Mouse (Mus musculus) neural tube, embryonic 11.5 days (tissue): ENCODE results near the gene Slc16a12. TPM values are rescaled to one million over a fixed set of nuclear protein-coding genes. Genes with fewer than 3 reads are reported as not detected.
"Not testable (repeated sequence)": the region's sequence is repeated elsewhere in the genome, so short reads cannot be mapped to it uniquely, and the experiment has no call there.

Source experiments
- ATAC-seq: fragments of 200-750 bp; cut with Nextera tagmentation; 2 replicates; pipeline ENCODE4 v1.8.0; 2017; ENCODE audit warnings: moderate number of reproducible peaks, mild to moderate bottlenecking, moderate TSS enrichment, moderate library complexity; ENCODE audit not compliant: insufficient read depth, low FRiP score, low TSS enrichment
- DNase-seq: peaks from one replicate; pipeline ENCODE4 v3.0.0-alpha.2; 2015; ENCODE audit warnings: low spot score
- H3K27ac ChIP-seq: fragments of 300-500 bp; sonication (generic); 2 replicates; pipeline ENCODE4 v1.5.1; 2014; ENCODE audit warnings: low read depth, mild to moderate bottlenecking, low read length
- H3K27me3 ChIP-seq: fragments of 300-500 bp; sonication (generic); 2 replicates; pipeline ENCODE4 v1.6.1; 2014; ENCODE audit warnings: mild to moderate bottlenecking, low read length, mixed read lengths; ENCODE audit not compliant: control insufficient read depth, insufficient read depth
- H3K36me3 ChIP-seq: fragments of 300-500 bp; sonication (generic); 2 replicates; pipeline ENCODE4 v1.6.1; 2014; ENCODE audit warnings: mild to moderate bottlenecking, low read length, moderate library complexity, mixed read lengths; ENCODE audit not compliant: control insufficient read depth, insufficient read depth
- H3K4me1 ChIP-seq: fragments of 300-500 bp; sonication (generic); 2 replicates; pipeline ENCODE4 v1.6.1; 2014; ENCODE audit warnings: low read length, mixed read lengths; ENCODE audit not compliant: control insufficient read depth, insufficient read depth
- H3K4me2 ChIP-seq: fragments of 300-500 bp; sonication (generic); 2 replicates; pipeline ENCODE4 v1.6.1; 2014; ENCODE audit warnings: low read depth, mild to moderate bottlenecking, moderate library complexity
- H3K4me3 ChIP-seq: fragments of 300-500 bp; sonication (generic); 2 replicates; pipeline ENCODE4 v1.5.1; 2014; ENCODE audit warnings: low read depth, low read length
- H3K9ac ChIP-seq: fragments of 300-500 bp; sonication (generic); 2 replicates; pipeline ENCODE4 v1.6.1; 2014; ENCODE audit warnings: mild to moderate bottlenecking, low read length
- H3K9me3 ChIP-seq: fragments of 300-500 bp; sonication (generic); 2 replicates; pipeline ENCODE4 v1.6.1; 2016; ENCODE audit warnings: low read length; ENCODE audit not compliant: control insufficient read depth
- WGBS: fragments of 180-500 bp; shearing (Covaris S2); extraction: QIAGEN DNeasy Blood & Tissue Kit; methylation state at CpG from one replicate; pipeline ENCODE4 v1.1.7; 2014; 5-methylcytosine and 5-hydroxymethylcytosine counted together
- polyA plus RNA-seq: library from polyadenylated mRNA; unstranded; fragments of >200 nt; fragmentation: Nextera tagmentation; extraction: Ambion mirVana; gene quantifications from 2 replicates; pipeline ENCODE4 v1.2.1, GENCODE M21; 2014

The Slc16a12 gene
- polyA plus RNA-seq, 1 experiment from 2014 or later: 1.3 TPM

GRCm38 (mm10) chr19:34647630-34648029, 99.5 kb downstream of the Slc16a12 start:
- H3K4me1 ChIP-seq, H3K36me3 ChIP-seq, H3K27ac ChIP-seq, H3K9ac ChIP-seq, H3K4me2 ChIP-seq, H3K27me3 ChIP-seq, H3K9me3 ChIP-seq, H3K4me3 ChIP-seq, DNase-seq, ATAC-seq: not testable (repeated sequence)
- WGBS: 85% methylated on average over 7 of the region's 8 CpGs

GRCm38 (mm10) chr19:34642616-34643015, 104.5 kb downstream of the Slc16a12 start:
- 87% methylated on average over 5 of the region's 5 CpGs for WGBS
- H3K36me3 ChIP-seq: no peaks in the 10 kb centered on the region
- H3K27ac ChIP-seq: no peak overlapping the region

GRCm38 (mm10) chr19:34640623-34641022, 106.5 kb downstream of the Slc16a12 start, which contains the start of the genes Ifit1bl2 and Ifit1:
Gene Ifit1bl2, minus strand, starts transcription at chr19:34640743.
Gene Ifit1, plus strand, starts transcription at chr19:34640871.
- no peaks in the 10 kb centered on the region for H3K4me1 ChIP-seq
- no peaks in the 10 kb centered on the region for H3K9me3 ChIP-seq
- H3K9ac ChIP-seq: no peak within 1 kb of the TSS
- H3K27ac ChIP-seq: no peak within 1 kb of the TSS
- ATAC-seq: no peak
- no peak within 1 kb of the TSS for H3K4me2 ChIP-seq
- no peak within 1 kb of the TSS for H3K4me3 ChIP-seq
- H3K27me3 ChIP-seq: no peaks in the 10 kb centered on the region
- no peaks in the 10 kb centered on the region for H3K36me3 ChIP-seq
- 62% methylated on average over 4 of the region's 4 CpGs for WGBS
- no peak for DNase-seq

More at GRCm38 (mm10) chr19:34642616-34643015, 104.5 kb downstream of the Slc16a12 start:
- H3K4me1 ChIP-seq: no peaks in the 10 kb centered on the region
- no peak overlapping the region for H3K4me3 ChIP-seq
- H3K9ac ChIP-seq: no peak overlapping the region
- no peaks in the 10 kb centered on the region for H3K27me3 ChIP-seq
- H3K4me2 ChIP-seq: no peak overlapping the region
- ATAC-seq (no peak), DNase-seq (no peak)
- H3K9me3 ChIP-seq: no peaks in the 10 kb centered on the region

- no peaks in the 10 kb centered on the region for H3K27me3 ChIP-seq
- H3K4me2 ChIP-seq: no peak overlapping the region
- WGBS: 12% methylated on average over 3 of the region's 3 CpGs
- no peaks in the 10 kb centered on the region for H3K4me1 ChIP-seq
- H3K9me3 ChIP-seq: no peaks in the 10 kb centered on the region
- H3K4me3 ChIP-seq: no peak overlapping the region
- no peak overlapping the region for H3K9ac ChIP-seq
- ATAC-seq (peak; percentile 60; the same call in 1 of the 2 replicates), DNase-seq (peak; percentile 30)
- no peaks in the 10 kb centered on the region for H3K36me3 ChIP-seq
- H3K27ac ChIP-seq: no peak overlapping the region
These were observed 110.0 kb downstream of the Slc16a12 start for GRCm38 (mm10) chr19:34636933-34637557.

- ATAC-seq: no peak
- 77% methylated on average over 2 of the region's 2 CpGs for WGBS
- no peak for DNase-seq
- no peaks in the 10 kb centered on the region for H3K36me3 ChIP-seq
- no peaks in the 10 kb centered on the region for H3K27me3 ChIP-seq
- H3K4me1 ChIP-seq: no peaks in the 10 kb centered on the region
- H3K9ac ChIP-seq: no peak overlapping the region
- H3K4me2 ChIP-seq: no peak overlapping the region
- no peaks in the 10 kb centered on the region for H3K9me3 ChIP-seq
- no peak overlapping the region for H3K4me3 ChIP-seq
- H3K27ac ChIP-seq: no peak overlapping the region
These were observed 113.6 kb downstream of the Slc16a12 start for GRCm38 (mm10) chr19:34633484-34633883.

GRCm38 (mm10) chr19:34631487-34631886, 115.6 kb downstream of the Slc16a12 start:
- H3K36me3 ChIP-seq: no peaks in the 10 kb centered on the region
- H3K27me3 ChIP-seq: no peaks in the 10 kb centered on the region
- DNase-seq: no peak
- no peak overlapping the region for H3K27ac ChIP-seq
- no peak overlapping the region for H3K4me2 ChIP-seq
- no peaks in the 10 kb centered on the region for H3K9me3 ChIP-seq
- no peak overlapping the region for H3K4me3 ChIP-seq
- ATAC-seq: no peak
- no peaks in the 10 kb centered on the region for H3K4me1 ChIP-seq
- H3K9ac ChIP-seq: no peak overlapping the region

- H3K9ac ChIP-seq: no peak overlapping the region
- no peak for ATAC-seq
- no peaks in the 10 kb centered on the region for H3K4me1 ChIP-seq
- H3K9me3 ChIP-seq: no peaks in the 10 kb centered on the region
- WGBS: 66% methylated on average over 2 of the region's 2 CpGs
- H3K4me2 ChIP-seq: no peak overlapping the region
- no peak overlapping the region for H3K27ac ChIP-seq
- no peak for DNase-seq
- H3K4me3 ChIP-seq: no peak overlapping the region
- H3K36me3 ChIP-seq: no peaks in the 10 kb centered on the region
- no peaks in the 10 kb centered on the region for H3K27me3 ChIP-seq
These were observed 119.6 kb downstream of the Slc16a12 start for GRCm38 (mm10) chr19:34627496-34627895.

- Histone ChIP-seq H3K4me2 (no peak overlapping the region), H3K27ac (no peak overlapping the region), H3K4me3 (no peak overlapping the region), H3K27me3 (no peaks in the 10 kb centered on the region), H3K4me1 (no peaks in the 10 kb centered on the region), H3K9ac (no peak overlapping the region), H3K9me3 (no peaks in the 10 kb centered on the region), H3K36me3 (no peaks in the 10 kb centered on the region)
- DNase-seq (no peak), ATAC-seq (no peak)
- 82% methylated on average over 4 of the region's 4 CpGs for WGBS
These were observed 122.4 kb downstream of the Slc16a12 start for GRCm38 (mm10) chr19:34624663-34625062.

- no peaks in the 10 kb centered on the region for H3K36me3 ChIP-seq
- H3K9ac ChIP-seq: no peak overlapping the region
- ATAC-seq (no peak), DNase-seq (no peak)
- no peak overlapping the region for H3K4me2 ChIP-seq
- H3K27ac ChIP-seq: no peak overlapping the region
- H3K4me1 ChIP-seq: no peaks in the 10 kb centered on the region
- H3K4me3 ChIP-seq: no peak overlapping the region
- 91% methylated on average over 6 of the region's 6 CpGs for WGBS
- H3K9me3 ChIP-seq: no peaks in the 10 kb centered on the region
- no peaks in the 10 kb centered on the region for H3K27me3 ChIP-seq
These were observed 123.3 kb downstream of the Slc16a12 start for GRCm38 (mm10) chr19:34623781-34624180.
